In the genomic region with DNA sequence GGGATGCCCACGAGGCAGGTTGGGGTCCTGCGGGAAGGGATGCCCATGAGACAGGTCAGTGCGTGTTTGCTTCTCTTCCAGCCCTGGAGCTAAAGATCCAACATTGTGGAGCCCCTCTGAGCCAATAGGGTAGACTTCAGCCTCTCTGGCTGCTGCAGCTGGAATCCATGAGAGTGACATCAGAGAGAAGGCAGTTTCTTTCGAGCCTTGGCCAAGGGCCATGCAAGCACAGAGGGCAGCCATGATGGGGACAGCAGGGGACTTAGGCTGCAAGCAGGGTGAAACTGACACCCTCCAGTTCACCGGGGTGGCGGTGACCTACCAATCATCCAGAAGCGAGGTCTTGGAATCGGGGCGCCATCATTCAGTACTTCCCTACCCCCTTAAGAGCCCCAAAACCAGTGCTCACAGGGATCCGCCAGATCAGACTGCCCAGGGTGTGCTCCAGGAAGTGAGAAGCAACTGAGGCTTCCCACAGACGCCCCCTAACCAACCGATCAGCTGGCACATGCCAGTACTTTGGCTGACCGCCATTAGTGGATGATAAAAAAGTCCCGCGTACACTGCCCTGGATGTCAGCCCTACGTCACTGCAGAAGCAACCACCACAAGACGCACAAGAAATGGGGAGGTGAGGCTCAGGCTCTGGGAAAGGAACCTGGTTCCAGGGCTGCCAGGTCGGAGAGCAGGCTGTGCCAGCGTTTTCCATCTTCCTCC, we compare ENCODE assay signal across 18 mouse cellular contexts. TPM values are rescaled to one million over a fixed set of nuclear protein-coding genes. Genes with fewer than 3 reads are reported as not detected.
A peak's percentile ranks its signal among the peaks of the same experiment; 100 is the strongest.
DNase-seq lines count a peak whose midpoint lies in the region; ATAC-seq and TF ChIP-seq lines count a peak whose summit lies in the region.
"Had no signal": no experiment of that assay in that cellular context is flagged by ENCODE, and none has a peak within 500 bp of the region (broad histone marks: within the 10 kb centered on the region; RNA-seq: fewer than 3 reads in every experiment).

No protein-coding gene starts in this region.

- no peak for DNase-seq in heart, adult 8-10 months (ENCODE audit: low spot score)
- peak; percentile 67 for DNase-seq in kidney, postnatal 10 days
- no peak for DNase-seq in kidney, adult 11 months
- peak; percentile 70 for DNase-seq in lung, postnatal 10 days
- no peak for DNase-seq in lung, adult 2 months
- no peak for DNase-seq in urinary bladder, adult 18-20 months (ENCODE audit: low spot score in 2 of 2)
- DNase-seq: adrenal gland, adult 8-10 months; cerebellum, adult 11 months; cerebellum, postnatal 36 days; gastrocnemius, postnatal 25 days had no signal

- H3K9me3 ChIP-seq in heart, embryonic 16.5 days (replicated peaks; ENCODE audit: control insufficient read depth, low read length) = peaks cover 3% of the 10 kb centered on the region; the same call in 1 of the 2 replicates
- H3K9me3 ChIP-seq: embryonic facial prominence, embryonic 10.5 days; forebrain, embryonic 13.5 days; limb, embryonic 15.5 days; neural tube, embryonic 12.5 days; stomach, embryonic 15.5 days had no signal

- TF ChIP-seq CTCF in lung, adult 2 months (IDR thresholded peaks at IDR 0.05; ENCODE audit: insufficient read depth, low read length) = no peak

- H3K36me3 ChIP-seq in heart, embryonic 16.5 days (ENCODE audit: control insufficient read depth, insufficient read depth) = peaks cover 26% of the 10 kb centered on the region
- H3K36me3 ChIP-seq: embryonic facial prominence, embryonic 10.5 days; neural tube, embryonic 12.5 days; stomach, embryonic 15.5 days had no signal

- TF ChIP-seq POLR2A in lung, adult 2 months (IDR thresholded peaks at IDR 0.05; ENCODE audit: borderline replicate concordance, extremely low read depth, low read depth, low read length) = no peak

- no peaks in the 10 kb centered on the region for H3K27me3 ChIP-seq in heart, embryonic 16.5 days (ENCODE audit: control insufficient read depth, insufficient read depth, low read length)
- H3K27me3 ChIP-seq: forebrain, embryonic 13.5 days; limb, embryonic 15.5 days; neural tube, embryonic 12.5 days; stomach, embryonic 15.5 days had no signal

- no peak overlapping the region for H3K4me3 ChIP-seq in heart, embryonic 16.5 days (ENCODE audit: low read length)
- H3K4me3 ChIP-seq in lung, adult 2 months (replicated peaks; ENCODE audit: extremely low read depth, low read depth, low read length) = no peak overlapping the region
- H3K4me3 ChIP-seq: embryonic facial prominence, embryonic 10.5 days; forebrain, embryonic 13.5 days; limb, embryonic 15.5 days; neural tube, embryonic 12.5 days; stomach, embryonic 15.5 days had no signal

- peak; percentile 31; the same call in 1 of the 2 replicates for ATAC-seq in heart, embryonic 16.5 days (replicated peaks; ENCODE audit: extremely low read depth, insufficient read depth, low FRiP score)
- ATAC-seq: forebrain, embryonic 13.5 days; inflammation-experienced regulatory T-cells, adult 6 months had no signal

- no peak overlapping the region for H3K9ac ChIP-seq in heart, embryonic 16.5 days (ENCODE audit: low read length)
- H3K9ac ChIP-seq: forebrain, embryonic 13.5 days; limb, embryonic 15.5 days; neural tube, embryonic 12.5 days; stomach, embryonic 15.5 days had no signal

- peaks cover 36% of the 10 kb centered on the region for H3K4me1 ChIP-seq in heart, embryonic 16.5 days (ENCODE audit: control insufficient read depth, insufficient read depth, low read length)
- H3K4me1 ChIP-seq in lung, adult 2 months (ENCODE audit: control insufficient read depth, insufficient read depth, low read length) = 0 out of 2 replicates have a peak, but pooled peaks cover 3% of the 10 kb centered on the region
- H3K4me1 ChIP-seq: forebrain, embryonic 13.5 days; neural tube, embryonic 12.5 days had no signal

- peak overlapping the region; percentile 68 for H3K27ac ChIP-seq in heart, embryonic 16.5 days (ENCODE audit: low read length)
- H3K27ac ChIP-seq: embryonic facial prominence, embryonic 10.5 days; forebrain, embryonic 13.5 days; limb, embryonic 15.5 days; neural tube, embryonic 12.5 days; stomach, embryonic 15.5 days had no signal

- WGBS in heart, embryonic 16.5 days = 59% methylated on average over 19 of the region's 19 CpGs
- 77% methylated on average over 19 of the region's 19 CpGs for WGBS in lung, adult 2 months

- H3K4me2 ChIP-seq in heart, embryonic 16.5 days (ENCODE audit: low read depth, low read length) = no peak overlapping the region
- H3K4me2 ChIP-seq: forebrain, embryonic 13.5 days; limb, embryonic 15.5 days; midbrain, embryonic 11.5 days; neural tube, embryonic 12.5 days; stomach, embryonic 15.5 days had no signal

RNA-seq across cellular contexts. Expression of gene Nfatc2, which starts 35.8 kb away (rescaled TPM):
- 10.0 and 10.9 TPM in 2 replicates for polyA plus RNA-seq in heart, embryonic 16.5 days (2015; fragmentation: Nextera tagmentation; extraction: Ambion mirVana)
- 10 to 100 TPM in 3 of 4 experiments, 1 to 10 TPM in 1; 9.8 to 19.2 (median 16.3) TPM for total RNA-seq in heart, adult 8-10 months (2022)
- polyA plus RNA-seq in lung, adult 2 months (2012; rRNA removed) = 2.5 and 3.2 TPM in 2 replicates

Comparison
In these comparisons a context has a peak if more than half of its experiments do, and no peak if none do; other contexts are left out.
1. DNase-seq: peak in kidney, postnatal 10 days (single experiment) and lung, postnatal 10 days (single experiment); none in heart, adult 8-10 months (single experiment), kidney, adult 11 months (single experiment), lung, adult 2 months (single experiment) and urinary bladder, adult 18-20 months (0 of 2).